Mouse (Mus musculus) forebrain, embryonic 12.5 days (tissue): Measurements from ENCODE around the gene Dot1l. TPM values are rescaled to one million over a fixed set of nuclear protein-coding genes. Genes with fewer than 3 reads are reported as not detected.
"Not testable (repeated sequence)": the region's sequence is repeated elsewhere in the genome, so short reads cannot be mapped to it uniquely, and the experiment has no call there.

Source experiments
- ATAC-seq: fragments of 200-750 bp; cut with Nextera tagmentation; 2 replicates; pipeline ENCODE4 v1.8.0; 2017; ENCODE audit warnings: moderate TSS enrichment; ENCODE audit not compliant: low FRiP score
- H3K27ac ChIP-seq: fragments of 300-500 bp; sonication (generic); 2 replicates; pipeline ENCODE4 v1.5.1; 2016; ENCODE audit warnings: mild to moderate bottlenecking
- H3K27me3 ChIP-seq: fragments of 300-500 bp; sonication (generic); 2 replicates; pipeline ENCODE4 v1.6.1; 2016; ENCODE audit warnings: mild to moderate bottlenecking
- H3K36me3 ChIP-seq: fragments of 300-500 bp; sonication (generic); replicated peaks from 2 replicates; pipeline ENCODE4 v1.6.1; 2016; ENCODE audit warnings: mild to moderate bottlenecking
- H3K4me1 ChIP-seq: fragments of 300-500 bp; sonication (generic); 2 replicates; pipeline ENCODE4 v1.6.1; 2016
- H3K4me2 ChIP-seq: fragments of 300-500 bp; sonication (generic); 2 replicates; pipeline ENCODE4 v1.6.1; 2016; ENCODE audit warnings: mild to moderate bottlenecking, moderate library complexity
- H3K4me3 ChIP-seq: fragments of 300-500 bp; sonication (generic); replicated peaks from 2 replicates; pipeline ENCODE4 v1.5.1; 2016; ENCODE audit warnings: mild to moderate bottlenecking
- H3K9ac ChIP-seq: fragments of 300-500 bp; sonication (generic); 2 replicates; pipeline ENCODE4 v1.6.1; 2016; ENCODE audit warnings: mild to moderate bottlenecking
- H3K9me3 ChIP-seq: fragments of 300-500 bp; sonication (generic); 2 replicates; pipeline ENCODE4 v1.6.1; 2016
- WGBS: fragments of 180-500 bp; shearing (Covaris S2); methylation state at CpG from one replicate; pipeline ENCODE4 v1.1.7; 2016; 5-methylcytosine and 5-hydroxymethylcytosine counted together
- polyA plus RNA-seq: library from polyadenylated mRNA; unstranded; fragments of >200 nt; fragmentation: Nextera tagmentation; extraction: Ambion mirVana; gene quantifications from 2 replicates; pipeline ENCODE4 v1.2.1, GENCODE M21; 2016

The Dot1l gene
- polyA plus RNA-seq, 1 experiment from 2014 or later: 28.2 TPM

DNA sequence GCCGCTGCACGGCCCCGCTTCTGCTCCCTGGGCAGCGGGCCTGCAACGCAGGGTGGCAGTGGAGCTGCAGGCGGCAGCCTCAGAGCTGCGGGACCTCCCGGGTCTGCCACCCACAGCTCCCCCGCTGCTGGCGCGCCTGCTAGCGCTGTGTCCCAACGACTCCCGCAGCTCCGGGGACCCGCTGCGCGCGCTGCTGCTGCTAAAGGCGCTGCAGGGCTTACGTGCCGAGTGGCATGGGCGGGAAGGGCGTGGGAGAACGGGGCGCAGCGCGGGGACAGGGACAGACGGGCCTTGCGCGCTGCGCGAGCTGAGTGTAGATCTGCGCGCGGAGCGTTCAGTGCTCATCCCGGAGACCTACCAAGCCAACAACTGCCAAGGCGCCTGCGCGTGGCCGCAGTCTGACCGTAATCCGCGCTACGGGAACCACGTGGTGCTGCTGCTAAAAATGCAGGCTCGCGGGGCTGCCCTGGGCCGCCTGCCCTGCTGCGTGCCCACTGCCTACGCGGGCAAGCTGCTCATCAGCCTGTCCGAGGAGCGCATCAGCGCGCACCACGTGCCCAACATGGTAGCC is 52.1 kb downstream of the Dot1l start:
- Histone ChIP-seq H3K27ac (peak overlapping the region; percentile 75), H3K9ac (peak overlapping the region; percentile 66), H3K4me2 (peak overlapping the region; percentile 95), H3K9me3 (no peaks in the 10 kb centered on the region), H3K27me3 (peaks cover 57% of the 10 kb centered on the region), H3K4me3 (peak overlapping the region; percentile 52), H3K4me1 (peaks cover 47% of the 10 kb centered on the region), H3K36me3 (peaks cover 38% of the 10 kb centered on the region)
- 1% methylated on average over 55 of the region's 58 CpGs for WGBS
- ATAC-seq: peak; percentile 85

- WGBS: 13% methylated on average over 40 of the region's 40 CpGs
- H3K9ac ChIP-seq: peak overlapping the region; percentile 31
- H3K27ac ChIP-seq: no peak overlapping the region
- H3K4me1 ChIP-seq: peaks cover 47% of the 10 kb centered on the region
- H3K9me3 ChIP-seq: no peaks in the 10 kb centered on the region
- H3K36me3 ChIP-seq: peaks cover 26% of the 10 kb centered on the region
- H3K4me2 ChIP-seq: peak overlapping the region; percentile 31
- ATAC-seq: no peak
- peak overlapping the region; percentile 3; the same call in 1 of the 2 replicates for H3K4me3 ChIP-seq
- H3K27me3 ChIP-seq: peaks cover 67% of the 10 kb centered on the region
Measured at GRCm38 (mm10) chr10:80808099-80808984, 53.3 kb downstream of the Dot1l start.

DNA sequence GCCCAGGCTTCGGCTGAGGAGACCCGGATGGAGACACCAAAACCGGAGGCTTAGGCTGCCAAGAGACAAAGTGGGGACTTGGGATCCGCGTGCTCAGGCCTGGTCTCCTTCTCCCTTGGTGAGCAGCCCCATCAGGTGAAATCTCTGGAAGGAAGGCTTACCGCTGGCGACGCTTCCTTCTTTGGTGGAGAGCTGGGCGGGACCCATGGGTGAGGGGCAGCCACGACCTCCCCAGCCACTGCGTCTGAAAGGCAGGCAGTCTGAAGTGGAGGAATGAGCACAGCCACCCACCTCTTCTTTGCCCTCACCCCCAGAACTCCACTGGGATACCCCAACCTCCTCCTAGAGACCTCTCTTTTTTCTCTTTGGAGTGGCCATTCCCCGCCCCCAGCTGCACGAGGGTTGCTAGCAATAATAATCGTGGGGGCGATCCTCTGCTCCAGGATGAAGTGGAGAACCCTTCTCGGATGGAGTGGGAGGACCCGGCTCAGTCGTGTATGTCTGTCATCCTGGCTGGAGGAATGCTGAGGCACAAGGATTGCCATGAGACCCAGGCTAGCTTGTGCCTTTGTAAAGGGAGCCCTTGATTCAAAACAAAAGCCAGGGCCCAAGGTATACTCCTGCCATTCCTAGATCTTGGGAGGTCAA is 54.1 kb downstream of the Dot1l start:
- WGBS: 8% methylated on average over 18 of the region's 18 CpGs
- Histone ChIP-seq H3K36me3 (peaks cover 19% of the 10 kb centered on the region), H3K9ac (peak overlapping the region; percentile 31; the same call in 1 of the 2 replicates), H3K9me3 (no peaks in the 10 kb centered on the region), H3K4me3 (peak overlapping the region; percentile 3; the same call in 1 of the 2 replicates), H3K27ac (no peak overlapping the region), H3K4me2 (peak overlapping the region; percentile 31), H3K4me1 (peaks cover 47% of the 10 kb centered on the region), H3K27me3 (peaks cover 70% of the 10 kb centered on the region)
- no peak for ATAC-seq

DNA sequence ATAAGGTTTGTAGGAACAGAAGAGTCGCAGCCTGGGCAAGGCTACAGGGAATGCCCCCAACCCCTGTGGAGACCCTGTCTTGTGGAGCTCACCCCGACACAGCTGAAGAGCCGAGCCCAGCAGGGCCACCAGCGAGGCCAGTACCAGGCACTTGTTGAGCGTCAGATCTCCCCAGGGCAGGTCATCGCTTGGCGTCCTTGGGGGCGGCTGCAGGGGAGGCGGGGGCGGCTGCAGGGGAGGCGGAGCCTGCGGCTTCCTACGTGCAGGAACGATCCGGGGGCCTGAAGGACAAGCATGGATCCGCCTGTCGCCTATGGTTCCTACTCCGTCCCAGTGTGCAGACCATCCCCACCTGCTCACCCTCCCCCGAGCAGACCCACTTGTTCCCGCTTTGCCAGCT is 55.1 kb downstream of the Dot1l start:
- peak overlapping the region; percentile 16; the same call in 1 of the 2 replicates for H3K4me3 ChIP-seq
- ATAC-seq: no peak
- H3K27ac ChIP-seq: no peak overlapping the region
- H3K9me3 ChIP-seq: no peaks in the 10 kb centered on the region
- H3K9ac ChIP-seq: peak overlapping the region; percentile 21; the same call in 1 of the 2 replicates
- H3K36me3 ChIP-seq: peaks cover 9% of the 10 kb centered on the region
- peaks cover 47% of the 10 kb centered on the region for H3K4me1 ChIP-seq
- peaks cover 70% of the 10 kb centered on the region for H3K27me3 ChIP-seq
- H3K4me2 ChIP-seq: peak overlapping the region; percentile 31; the same call in 1 of the 2 replicates
- 6% methylated on average over 20 of the region's 20 CpGs for WGBS

GRCm38 (mm10) chr10:80812391-80813041 is 57.5 kb downstream of the Dot1l start:
- WGBS: 64% methylated on average over 5 of the region's 5 CpGs
- Histone ChIP-seq H3K9me3 (no peaks in the 10 kb centered on the region), H3K4me1 (peaks cover 26% of the 10 kb centered on the region), H3K4me3 (no peak overlapping the region), H3K36me3 (no peaks in the 10 kb centered on the region), H3K9ac (no peak overlapping the region), H3K27ac (no peak overlapping the region), H3K4me2 (no peak overlapping the region), H3K27me3 (peaks cover 51% of the 10 kb centered on the region)
- ATAC-seq: no peak

- no peak within 1 kb of the TSS for H3K4me2 ChIP-seq
- H3K27ac ChIP-seq: no peak within 1 kb of the TSS
- peaks cover 17% of the 10 kb centered on the region for H3K4me1 ChIP-seq
- ATAC-seq: no peak
- 68% methylated on average over 4 of the region's 4 CpGs for WGBS
- peaks cover 42% of the 10 kb centered on the region for H3K27me3 ChIP-seq
- no peak within 1 kb of the TSS for H3K9ac ChIP-seq
- no peak within 1 kb of the TSS for H3K4me3 ChIP-seq
- no peaks in the 10 kb centered on the region for H3K9me3 ChIP-seq
- H3K36me3 ChIP-seq: no peaks in the 10 kb centered on the region
Measured at GRCm38 (mm10) chr10:80813366-80813765, 58.4 kb downstream of the Dot1l start, which contains the start of gene Jsrp1. Gene Jsrp1 (minus strand): TSS chr10:80813498.

- no peak for ATAC-seq
- Histone ChIP-seq H3K4me3 (no peak overlapping the region), H3K36me3 (no peaks in the 10 kb centered on the region), H3K4me1 (peaks cover 6% of the 10 kb centered on the region), H3K9ac (no peak overlapping the region), H3K9me3 (no peaks in the 10 kb centered on the region), H3K4me2 (no peak overlapping the region), H3K27me3 (peaks cover 29% of the 10 kb centered on the region), H3K27ac (no peak overlapping the region)
- WGBS: 73% methylated on average over 7 of the region's 7 CpGs
Measured at GRCm38 (mm10) chr10:80814800-80815199, 59.8 kb downstream of the Dot1l start.

DNA sequence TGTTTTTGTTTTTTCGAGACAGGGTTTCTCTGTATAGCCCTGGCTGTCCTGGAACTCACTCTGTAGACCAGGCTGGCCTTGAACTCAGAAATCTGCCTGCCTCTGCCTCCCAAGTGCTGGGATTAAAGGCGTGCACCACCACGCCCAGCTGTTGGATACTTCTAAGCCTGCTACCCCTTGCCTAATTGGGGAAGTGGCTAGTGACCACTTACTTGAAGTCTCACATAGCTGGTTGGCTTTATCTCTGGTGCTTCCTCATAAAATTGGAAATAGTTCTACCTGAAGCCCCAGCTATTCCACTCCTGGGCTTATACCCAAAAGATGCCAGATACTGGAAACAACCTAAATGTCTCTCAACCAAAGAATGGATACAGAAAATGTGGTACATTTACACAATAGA is 61.3 kb downstream of the Dot1l start:
- peaks cover 14% of the 10 kb centered on the region for H3K27me3 ChIP-seq
- not testable (repeated sequence) for H3K36me3 ChIP-seq, H3K9me3 ChIP-seq, H3K9ac ChIP-seq, ATAC-seq, H3K4me2 ChIP-seq, H3K4me3 ChIP-seq, H3K4me1 ChIP-seq, H3K27ac ChIP-seq
- WGBS: 82% methylated on average over 3 of the region's 3 CpGs

DNA sequence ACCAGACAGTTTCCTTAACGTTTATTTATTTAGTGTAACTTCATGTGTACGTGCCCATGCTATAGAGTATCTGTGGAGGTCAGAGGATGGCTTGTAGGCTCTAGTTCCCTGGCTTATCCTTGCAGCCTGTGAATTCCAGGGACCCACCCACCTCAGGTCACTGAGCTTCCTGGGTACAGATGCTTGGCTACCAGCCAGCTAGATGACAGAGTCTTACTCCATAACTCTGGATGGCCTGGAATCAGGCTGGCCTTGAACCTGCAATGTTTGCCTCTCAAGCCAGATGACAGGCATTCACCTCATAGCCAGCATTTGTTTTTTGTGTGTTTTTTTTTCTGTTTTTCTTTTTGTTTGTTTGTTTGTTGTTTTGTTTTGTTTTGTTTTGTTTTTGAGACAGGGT is 62.2 kb downstream of the Dot1l start:
- WGBS: 83% methylated on average over 2 of the region's 2 CpGs
- H3K4me1 ChIP-seq: no peaks in the 10 kb centered on the region
- no peaks in the 10 kb centered on the region for H3K36me3 ChIP-seq
- no peak overlapping the region for H3K4me3 ChIP-seq
- H3K27me3 ChIP-seq: peaks cover 14% of the 10 kb centered on the region
- no peak overlapping the region for H3K27ac ChIP-seq
- no peak for ATAC-seq
- no peaks in the 10 kb centered on the region for H3K9me3 ChIP-seq
- no peak overlapping the region for H3K4me2 ChIP-seq
- no peak overlapping the region for H3K9ac ChIP-seq

- H3K4me2 ChIP-seq, H3K27me3 ChIP-seq, H3K36me3 ChIP-seq, H3K4me1 ChIP-seq, H3K9me3 ChIP-seq, H3K9ac ChIP-seq, H3K27ac ChIP-seq, ATAC-seq, H3K4me3 ChIP-seq: not testable (repeated sequence)
- WGBS: 81% methylated on average over 7 of the region's 7 CpGs
Measured at GRCm38 (mm10) chr10:80817955-80818354, 62.9 kb downstream of the Dot1l start.

DNA sequence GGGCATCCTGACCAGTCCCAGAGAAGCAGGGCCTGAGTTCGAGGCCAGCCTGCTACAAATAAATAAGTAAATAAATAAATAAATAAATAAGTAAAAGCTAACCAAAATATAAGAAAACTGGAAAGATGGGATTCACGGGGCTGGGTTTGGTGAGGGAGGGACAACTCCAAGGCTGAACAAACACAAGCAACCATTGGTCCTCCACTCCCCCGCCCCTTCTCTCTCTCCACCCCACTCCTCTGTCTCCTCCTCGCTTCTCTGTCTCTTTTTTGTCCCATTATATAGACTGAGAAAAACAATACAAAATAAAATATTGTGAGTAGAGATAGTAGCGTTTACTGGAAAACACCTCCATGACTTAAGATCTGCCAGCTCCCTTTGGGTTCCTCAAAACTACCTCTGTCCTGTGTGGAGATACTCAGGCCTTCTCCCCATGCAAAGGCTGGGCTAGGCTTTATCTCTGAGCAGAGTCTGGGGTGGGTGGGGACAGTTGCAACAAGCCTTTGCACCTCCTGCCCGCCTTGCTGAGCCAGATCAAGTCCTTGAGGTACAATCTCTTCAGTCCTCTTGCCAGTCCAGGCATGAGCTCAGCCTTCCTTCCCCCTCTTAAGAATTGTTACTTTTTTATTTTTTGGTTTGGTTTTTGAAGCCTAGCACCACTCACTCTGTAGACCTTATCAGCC is 63.7 kb downstream of the Dot1l start:
- Histone ChIP-seq H3K4me2 (no peak overlapping the region), H3K27ac (no peak overlapping the region), H3K4me3 (no peak overlapping the region), H3K4me1 (no peaks in the 10 kb centered on the region), H3K27me3 (no peaks in the 10 kb centered on the region), H3K9ac (no peak overlapping the region), H3K9me3 (no peaks in the 10 kb centered on the region), H3K36me3 (no peaks in the 10 kb centered on the region)
- 56% methylated on average over 6 of the region's 6 CpGs for WGBS
- no peak for ATAC-seq
